Mouse (Mus musculus) cerebellum, adult 2 months (tissue): ENCODE measurements around the gene Tec. TPM values are rescaled to one million over a fixed set of nuclear protein-coding genes. Genes with fewer than 3 reads are reported as not detected.

Experiments used
- DNase-seq, 2 experiments: peaks; one replicate each; pipeline ENCODE4 v3.0.0; 2021
- H3K27ac ChIP-seq: fragments of 200-500 bp; 2 replicates; pipeline ENCODE4 v1.5.1; 2012; ENCODE audit warnings: low read length, control low read depth, inconsistent platforms; ENCODE audit not compliant: insufficient read depth
- H3K27me3 ChIP-seq: fragments of 200-500 bp; 2 replicates; pipeline ENCODE4 v1.6.1; 2012; ENCODE audit warnings: inconsistent platforms, mild to moderate bottlenecking, low read length, moderate library complexity; ENCODE audit not compliant: control insufficient read depth, insufficient read depth
- H3K4me1 ChIP-seq: fragments of 200-500 bp; 2 replicates; pipeline ENCODE4 v1.6.1; 2011; ENCODE audit warnings: low read length; ENCODE audit not compliant: control insufficient read depth, insufficient read depth
- H3K4me3 ChIP-seq: fragments of 200-500 bp; replicated peaks from 2 replicates; pipeline ENCODE3; 2011; ENCODE audit warnings: mild to moderate bottlenecking, low read depth, low read length, control low read depth; ENCODE audit not compliant: insufficient read depth
- CTCF ChIP-seq: fragments of 200-500 bp; IDR thresholded peaks from 2 replicates; pipeline ENCODE4 v1.5.1; 2011; ENCODE audit warnings: low read depth, mild to moderate bottlenecking, control low read depth, low read length, moderate library complexity, borderline replicate concordance; ENCODE audit not compliant: insufficient read depth
- POLR2A ChIP-seq: fragments of 200-500 bp; IDR thresholded peaks from 2 replicates; pipeline ENCODE4 v1.6.1; 2011; ENCODE audit warnings: low read length, control low read depth, borderline replicate concordance; ENCODE audit not compliant: insufficient read depth
- WGBS: fragments of 180-500 bp; shearing (Covaris S2); methylation state at CpG from one replicate; pipeline ENCODE4 v1.1.7; 2018; 5-methylcytosine and 5-hydroxymethylcytosine counted together
- polyA plus RNA-seq: library from polyadenylated mRNA; depleted of rRNA; stranded (reverse); fragments of >200 nt; gene quantifications from 2 replicates; pipeline ENCODE4 v1.2.3, GENCODE M21; 2012

The Tec gene
- polyA plus RNA-seq, 1 experiment = 1.8 TPM

- 84% methylated on average over 5 of the region's 5 CpGs for WGBS
- Histone ChIP-seq H3K4me1 (no peaks in the 10 kb centered on the region), H3K4me3 (no peak overlapping the region), H3K27me3 (no peaks in the 10 kb centered on the region), H3K27ac (no peak overlapping the region)
- no peak for DNase-seq
- TF ChIP-seq CTCF (no peak), POLR2A (no peak)
Measured at GRCm38 (mm10) chr5:72761237-72761636, 107.0 kb downstream of the Tec start.

GRCm38 (mm10) chr5:72758925-72759924 lies 109.1 kb downstream of the Tec start:
- no peak for DNase-seq
- WGBS = 78% methylated on average over 13 of the region's 13 CpGs
- Histone ChIP-seq H3K4me3 (no peak overlapping the region), H3K4me1 (0 out of 2 replicates have a peak, but pooled peaks cover 3% of the 10 kb centered on the region), H3K27ac (no peak overlapping the region), H3K27me3 (no peaks in the 10 kb centered on the region)
- no peak for TF ChIP-seq POLR2A
- TF ChIP-seq CTCF = peak; percentile 13; the same call in 1 of the 2 replicates

- TF ChIP-seq CTCF (no peak), POLR2A (no peak)
- DNase-seq = no peak
- no peak overlapping the region for H3K4me3 ChIP-seq
- 0 out of 2 replicates have a peak, but pooled peaks cover 3% of the 10 kb centered on the region for H3K4me1 ChIP-seq
- WGBS = 42% methylated on average over 18 of the region's 18 CpGs
- no peaks in the 10 kb centered on the region for H3K27me3 ChIP-seq
- H3K27ac ChIP-seq = no peak overlapping the region
Measured at GRCm38 (mm10) chr5:72757155-72757773, 111.0 kb downstream of the Tec start.

- peak; percentile 22 to 42 for DNase-seq
- no peak for TF ChIP-seq POLR2A
- TF ChIP-seq CTCF = no peak
- H3K4me1 ChIP-seq = 0 out of 2 replicates have a peak, but pooled peaks cover 3% of the 10 kb centered on the region
- no peak overlapping the region for H3K4me3 ChIP-seq
- H3K27me3 ChIP-seq = no peaks in the 10 kb centered on the region
- no peak overlapping the region for H3K27ac ChIP-seq
- 39% methylated on average over 8 of the region's 8 CpGs for WGBS
Measured at GRCm38 (mm10) chr5:72755941-72756340, 112.3 kb downstream of the Tec start.

GRCm38 (mm10) chr5:72755035-72755434 lies 113.2 kb downstream of the Tec start:
- peak in 1 of 2 experiments; percentile 10 for DNase-seq
- WGBS = 32% methylated on average over 2 of the region's 2 CpGs

GRCm38 (mm10) chr5:72752585-72752984 lies 115.7 kb downstream of the Tec start, which contains the start of gene Txk:
Gene Txk (minus strand): TSS chr5:72752777.
- Histone ChIP-seq H3K27ac (no peak within 1 kb of the TSS), H3K4me3 (no peak within 1 kb of the TSS), H3K27me3 (no peaks in the 10 kb centered on the region; the same call in 1 of the 2 replicates), H3K4me1 (0 out of 2 replicates have a peak, but pooled peaks cover 3% of the 10 kb centered on the region)
- WGBS = 89% methylated on average over 5 of the region's 5 CpGs
- TF ChIP-seq POLR2A (no peak), CTCF (no peak)
- DNase-seq = no peak

More at GRCm38 (mm10) chr5:72755035-72755434, 113.2 kb downstream of the Tec start:
- no peak overlapping the region for H3K4me3 ChIP-seq
- 0 out of 2 replicates have a peak, but pooled peaks cover 3% of the 10 kb centered on the region for H3K4me1 ChIP-seq
- TF ChIP-seq POLR2A (no peak), CTCF (no peak)
- H3K27me3 ChIP-seq = no peaks in the 10 kb centered on the region
- H3K27ac ChIP-seq = no peak overlapping the region

GRCm38 (mm10) chr5:72751056-72751758 lies 117.1 kb downstream of the Tec start:
- Histone ChIP-seq H3K4me1 (0 out of 2 replicates have a peak, but pooled peaks cover 3% of the 10 kb centered on the region), H3K27me3 (no peaks in the 10 kb centered on the region; the same call in 1 of the 2 replicates), H3K27ac (no peak overlapping the region), H3K4me3 (no peak overlapping the region)
- WGBS = 85% methylated on average over 7 of the region's 7 CpGs
- DNase-seq = no peak
- TF ChIP-seq CTCF (no peak), POLR2A (no peak)

- DNase-seq = no peak
- Histone ChIP-seq H3K4me3 (no peak overlapping the region), H3K27me3 (no peaks in the 10 kb centered on the region; the same call in 1 of the 2 replicates), H3K27ac (no peak overlapping the region), H3K4me1 (0 out of 2 replicates have a peak, but pooled peaks cover 3% of the 10 kb centered on the region)
- no peak for TF ChIP-seq POLR2A
- no peak for TF ChIP-seq CTCF
- 87% methylated on average over 5 of the region's 5 CpGs for WGBS
Measured at GRCm38 (mm10) chr5:72750226-72750625, 118.1 kb downstream of the Tec start.
